Mouse (Mus musculus) kidney, adult 2 months (tissue): ENCODE results near the gene Prss12. TPM values are rescaled to one million over a fixed set of nuclear protein-coding genes. Genes with fewer than 3 reads are reported as not detected.
"Not testable (repeated sequence)": the region's sequence is repeated elsewhere in the genome, so short reads cannot be mapped to it uniquely, and the experiment has no call there.

Experiments
- DNase-seq: peaks from one replicate; pipeline ENCODE4 v3.0.0; 2021
- H3K27ac ChIP-seq: fragments of 200-500 bp; 2 replicates; pipeline ENCODE4 v1.5.1; 2012; ENCODE audit warnings: low read depth, low read length, control low read depth, inconsistent platforms; ENCODE audit not compliant: insufficient read depth
- H3K27me3 ChIP-seq: fragments of 200-500 bp; replicated peaks from 2 replicates; pipeline ENCODE4 v1.6.1; 2012; ENCODE audit warnings: mild to moderate bottlenecking, moderate library complexity, low read length, inconsistent platforms; ENCODE audit not compliant: control insufficient read depth, insufficient read depth
- H3K36me3 ChIP-seq: fragments of 200-500 bp; 2 replicates; pipeline ENCODE4 v1.6.1; 2012; ENCODE audit warnings: mild to moderate bottlenecking, moderate library complexity, low read length, inconsistent platforms; ENCODE audit not compliant: control insufficient read depth, insufficient read depth
- H3K4me1 ChIP-seq: fragments of 200-500 bp; 2 replicates; pipeline ENCODE4 v1.6.1; 2011; ENCODE audit warnings: low read length; ENCODE audit not compliant: control insufficient read depth, insufficient read depth
- H3K4me3 ChIP-seq: fragments of 200-500 bp; 2 replicates; pipeline ENCODE4 v1.5.1; 2011; ENCODE audit warnings: mild to moderate bottlenecking, low read depth, low read length, control low read depth; ENCODE audit not compliant: insufficient read depth
- CTCF ChIP-seq: fragments of 200-500 bp; conservative IDR thresholded peaks from 2 replicates; pipeline ENCODE4 v1.5.1; 2011; ENCODE audit warnings: low read depth, mild to moderate bottlenecking, control low read depth, low read length, moderate library complexity, mixed read lengths; ENCODE audit not compliant: insufficient read depth, insufficient read length
- POLR2A ChIP-seq: fragments of 200-500 bp; IDR thresholded peaks from one replicate; pipeline ENCODE4 v1.6.1; 2011; ENCODE audit warnings: low read depth, low read length, control low read depth
- WGBS: fragments of 180-500 bp; shearing (Covaris S2); methylation state at CpG from one replicate; pipeline ENCODE4 v1.1.7; 2018; 5-methylcytosine and 5-hydroxymethylcytosine counted together
- polyA plus RNA-seq: library from polyadenylated mRNA; depleted of rRNA; stranded (reverse); fragments of >200 nt; gene quantifications from 2 replicates; pipeline ENCODE4 v1.2.3, GENCODE M21; 2012

Gene Prss12
- polyA plus RNA-seq, 1 experiment = 1.6 TPM

GRCm38 (mm10) chr3:123476833-123477232 is 30.1 kb downstream of the Prss12 start:
- Histone ChIP-seq H3K27me3 (no peaks in the 10 kb centered on the region), H3K4me3 (no peak overlapping the region), H3K4me1 (no peaks in the 10 kb centered on the region), H3K36me3 (no peaks in the 10 kb centered on the region), H3K27ac (no peak overlapping the region)
- no peak for DNase-seq
- WGBS = 66% methylated on average over 3 of the region's 3 CpGs
- TF ChIP-seq CTCF (no peak), POLR2A (no peak)

DNA sequence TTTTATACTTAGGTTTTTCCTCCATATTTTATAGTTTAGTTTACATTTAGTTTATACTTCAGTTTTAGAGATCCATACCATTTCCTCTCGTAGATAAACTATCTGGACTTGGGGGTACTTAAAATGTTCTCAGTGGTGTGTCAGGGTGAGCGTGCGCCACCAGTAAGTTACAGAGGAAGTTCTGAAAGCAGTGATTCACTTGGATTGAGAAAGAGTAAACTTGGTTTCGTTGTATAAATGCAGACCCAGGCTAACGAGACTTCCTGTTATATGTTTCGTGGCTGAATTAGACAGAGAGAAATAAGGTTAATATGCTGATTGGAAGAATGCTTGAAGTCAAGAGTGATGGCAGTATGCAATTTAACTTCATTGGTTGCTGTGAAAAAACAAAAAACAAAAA is 34.6 kb downstream of the Prss12 start:
- DNase-seq = no peak
- no peak for TF ChIP-seq POLR2A
- TF ChIP-seq CTCF = no peak
- no peak overlapping the region for H3K27ac ChIP-seq
- no peaks in the 10 kb centered on the region for H3K27me3 ChIP-seq
- no peaks in the 10 kb centered on the region for H3K36me3 ChIP-seq
- WGBS = 78% methylated on average over 6 of the region's 6 CpGs
- H3K4me1 ChIP-seq = no peaks in the 10 kb centered on the region
- H3K4me3 ChIP-seq = no peak overlapping the region

DNA sequence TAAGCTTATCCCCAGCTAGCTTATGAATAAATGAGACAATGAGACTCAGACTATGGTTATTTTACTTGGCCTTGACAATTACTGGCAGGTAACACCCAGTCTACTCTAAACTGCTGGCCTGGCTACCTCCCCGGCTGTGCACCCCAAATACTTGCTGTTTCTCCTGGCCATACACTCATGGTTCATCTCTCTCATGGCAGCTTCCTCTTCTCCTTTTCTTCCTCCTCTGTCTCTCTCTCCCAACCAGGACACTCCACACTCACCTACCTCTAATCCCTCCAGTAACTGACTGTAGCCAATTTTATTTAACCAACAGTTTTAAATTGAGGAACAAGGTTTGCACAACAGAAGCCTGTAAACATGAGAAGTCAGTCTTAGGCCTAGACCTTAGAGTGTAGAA is 45.1 kb downstream of the Prss12 start:
- Histone ChIP-seq H3K27ac (no peak overlapping the region), H3K36me3 (no peaks in the 10 kb centered on the region), H3K4me3 (no peak overlapping the region), H3K27me3 (no peaks in the 10 kb centered on the region), H3K4me1 (no peaks in the 10 kb centered on the region)
- DNase-seq = no peak
- 86% methylated on average over 1 of the region's 1 CpGs for whole genome bisulfite sequencing
- TF ChIP-seq CTCF (no peak), POLR2A (no peak)

DNA sequence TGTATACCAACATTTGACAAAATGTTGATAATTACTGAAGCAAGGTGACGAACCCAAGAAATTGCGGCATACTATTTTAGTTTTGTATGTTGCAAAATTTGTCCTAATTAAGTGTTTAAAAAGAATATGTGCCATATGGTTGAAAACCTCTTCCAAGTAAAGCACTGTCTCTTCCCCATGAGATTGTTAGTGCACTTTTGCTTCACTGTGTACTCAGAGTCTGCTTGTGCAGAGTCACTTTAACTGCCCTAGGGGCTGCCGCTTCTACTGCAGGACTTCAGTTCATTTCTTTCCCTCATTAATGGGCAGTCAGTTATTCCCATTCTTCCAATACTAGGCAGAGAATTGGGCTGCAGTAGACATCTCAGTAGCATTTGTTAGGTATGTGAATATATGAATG is 46.5 kb downstream of the Prss12 start:
- H3K27me3 ChIP-seq = no peaks in the 10 kb centered on the region
- H3K4me3 ChIP-seq = no peak overlapping the region
- H3K4me1 ChIP-seq = no peaks in the 10 kb centered on the region
- no peak for TF ChIP-seq POLR2A
- TF ChIP-seq CTCF = no peak
- H3K27ac ChIP-seq = no peak overlapping the region
- DNase-seq = no peak
- 94% methylated on average over 3 of the region's 3 CpGs for WGBS
- no peaks in the 10 kb centered on the region for H3K36me3 ChIP-seq

- WGBS = 85% methylated on average over 6 of the region's 6 CpGs
- Histone ChIP-seq H3K27ac (no peak overlapping the region), H3K4me1 (no peaks in the 10 kb centered on the region), H3K27me3 (no peaks in the 10 kb centered on the region), H3K36me3 (no peaks in the 10 kb centered on the region), H3K4me3 (no peak overlapping the region)
- TF ChIP-seq POLR2A = no peak
- no peak for TF ChIP-seq CTCF
- DNase-seq = no peak
Observed at GRCm38 (mm10) chr3:123495088-123495487, 48.4 kb downstream of the Prss12 start.

GRCm38 (mm10) chr3:123498787-123499186 is 52.1 kb downstream of the Prss12 start:
- no peak for DNase-seq
- no peaks in the 10 kb centered on the region for H3K36me3 ChIP-seq

DNA sequence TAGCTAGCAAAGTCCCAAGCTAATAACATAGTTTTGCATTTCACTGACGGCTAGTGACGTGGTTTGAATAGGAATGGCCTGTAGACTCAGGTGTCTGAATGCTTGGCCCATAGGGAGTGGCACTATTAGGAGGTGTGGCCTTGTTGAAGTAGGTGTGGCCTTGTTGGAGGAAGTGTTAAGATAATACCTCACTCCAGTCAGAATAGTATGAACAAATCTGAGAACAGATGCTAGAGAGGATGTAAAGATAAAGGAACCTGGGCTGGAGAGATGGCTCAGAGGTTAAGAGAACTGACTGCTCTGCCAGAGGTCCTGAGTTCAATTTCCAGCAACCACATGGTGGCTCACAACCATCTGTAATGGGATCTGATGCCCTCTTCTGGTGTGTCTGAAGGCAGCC is 55.1 kb downstream of the Prss12 start:
- not testable (repeated sequence) for DNase-seq, H3K4me1 ChIP-seq, H3K4me3 ChIP-seq, H3K27ac ChIP-seq, H3K27me3 ChIP-seq, H3K36me3 ChIP-seq
- WGBS = 90% methylated on average over 2 of the region's 2 CpGs

More at GRCm38 (mm10) chr3:123498787-123499186, 52.1 kb downstream of the Prss12 start:
- WGBS = 73% methylated on average over 5 of the region's 5 CpGs
- no peak overlapping the region for H3K4me3 ChIP-seq
- no peaks in the 10 kb centered on the region for H3K4me1 ChIP-seq
- no peaks in the 10 kb centered on the region for H3K27me3 ChIP-seq
- no peak overlapping the region for H3K27ac ChIP-seq
- TF ChIP-seq CTCF = no peak
- TF ChIP-seq POLR2A = no peak

GRCm38 (mm10) chr3:123503943-123504342 is 57.2 kb downstream of the Prss12 start:
- Histone ChIP-seq H3K4me1 (peaks cover 11% of the 10 kb centered on the region; the same call in 1 of the 2 replicates), H3K36me3 (no peaks in the 10 kb centered on the region), H3K27ac (no peak overlapping the region), H3K4me3 (no peak overlapping the region), H3K27me3 (no peaks in the 10 kb centered on the region)
- DNase-seq = no peak
- TF ChIP-seq CTCF = no peak
- TF ChIP-seq POLR2A = no peak
- 61% methylated on average over 6 of the region's 6 CpGs for WGBS
